Mouse (Mus musculus) small intestine, adult 2 months (tissue): ENCODE results near the gene Mob1b. TPM values are rescaled to one million over a fixed set of nuclear protein-coding genes. Genes with fewer than 3 reads are reported as not detected.
A peak's percentile ranks its signal among the peaks of the same experiment; 100 is the strongest.

Source experiments
- H3K27ac ChIP-seq: fragments of 200-500 bp; 2 replicates; pipeline ENCODE4 v1.5.1; 2012; ENCODE audit warnings: low read depth, low read length, control low read depth, inconsistent platforms; ENCODE audit not compliant: insufficient read depth
- H3K27me3 ChIP-seq: fragments of 200-500 bp; 2 replicates; pipeline ENCODE4 v1.6.1; 2012; ENCODE audit warnings: mild to moderate bottlenecking, moderate library complexity, low read length, inconsistent platforms; ENCODE audit not compliant: control insufficient read depth, insufficient read depth
- H3K36me3 ChIP-seq: fragments of 200-500 bp; 2 replicates; pipeline ENCODE4 v1.6.1; 2012; ENCODE audit warnings: mild to moderate bottlenecking, low read length, control low read depth, inconsistent platforms; ENCODE audit not compliant: control insufficient read depth, insufficient read depth
- H3K4me1 ChIP-seq: fragments of 200-500 bp; 2 replicates; pipeline ENCODE4 v1.6.1; 2012; ENCODE audit warnings: low read length, inconsistent platforms, mixed read lengths; ENCODE audit not compliant: control insufficient read depth, insufficient read depth, insufficient read length
- H3K4me3 ChIP-seq: fragments of 200-500 bp; 2 replicates; pipeline ENCODE4 v1.5.1; 2012; ENCODE audit warnings: low read depth, mild to moderate bottlenecking, control low read depth, inconsistent platforms, low read length, moderate library complexity
- CTCF ChIP-seq: fragments of 200-500 bp; IDR thresholded peaks from 2 replicates; pipeline ENCODE4 v1.5.1; 2012; ENCODE audit warnings: low read depth, mild to moderate bottlenecking, control low read depth, inconsistent platforms, low read length, moderate library complexity, mixed read lengths; ENCODE audit not compliant: insufficient replicate concordance, insufficient read length; ENCODE audit errors: extremely low read depth
- POLR2A ChIP-seq: fragments of 200-500 bp; IDR thresholded peaks from 2 replicates; pipeline ENCODE4 v1.6.1; 2012; ENCODE audit warnings: low read depth, mild to moderate bottlenecking, control low read depth, inconsistent platforms, low read length, moderate library complexity
- WGBS: fragments of 180-500 bp; shearing (Covaris S2); methylation state at CpG from one replicate; pipeline ENCODE4 v1.1.7; 2018; 5-methylcytosine and 5-hydroxymethylcytosine counted together
- polyA plus RNA-seq: library from polyadenylated mRNA; depleted of rRNA; stranded (reverse); fragments of >200 nt; gene quantifications from 2 replicates; pipeline ENCODE4 v1.2.3, GENCODE M21; 2012

Mob1b gene
- polyA plus RNA-seq, 1 experiment: 2.2 TPM

DNA sequence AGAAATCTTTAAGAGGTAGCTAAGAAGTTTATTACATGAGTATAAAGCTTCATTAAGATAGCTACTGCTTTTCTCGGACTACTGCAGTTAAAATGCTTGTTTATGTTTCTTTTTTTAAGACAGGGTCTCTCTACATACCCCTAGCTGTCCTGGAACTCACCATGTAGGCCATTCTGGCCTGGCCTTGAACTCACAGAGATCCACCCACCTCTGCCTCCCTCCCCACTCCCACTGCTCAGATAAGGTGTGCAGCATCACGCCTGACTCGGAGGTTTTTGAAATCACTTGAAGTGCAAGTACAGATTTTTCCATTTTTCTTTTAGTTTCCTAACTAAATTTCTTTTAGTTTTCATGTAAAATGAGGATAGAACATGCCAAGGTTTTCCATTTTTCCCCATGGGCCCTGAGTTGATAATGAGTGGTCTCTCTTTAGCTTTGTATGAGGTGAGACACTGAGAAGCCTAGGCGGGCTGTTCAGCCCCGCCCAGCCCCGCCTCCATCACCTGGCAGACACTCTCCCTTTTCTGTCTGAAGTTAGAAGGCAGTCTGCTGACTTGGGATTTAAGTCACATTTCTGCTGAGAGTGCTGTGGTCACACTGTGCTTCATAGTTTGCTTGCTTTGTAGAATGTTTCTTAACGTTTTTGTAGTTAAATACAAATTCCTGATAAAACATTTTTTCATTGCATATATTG, 61.6 kb downstream of the Mob1b start:
- TF ChIP-seq CTCF (no peak), POLR2A (no peak)
- no peaks in the 10 kb centered on the region for H3K27me3 ChIP-seq
- H3K4me3 ChIP-seq: no peak overlapping the region
- no peaks in the 10 kb centered on the region for H3K4me1 ChIP-seq
- H3K36me3 ChIP-seq: peaks cover 30% of the 10 kb centered on the region
- 57% methylated on average over 7 of the region's 7 CpGs for WGBS
- no peak overlapping the region for H3K27ac ChIP-seq

DNA sequence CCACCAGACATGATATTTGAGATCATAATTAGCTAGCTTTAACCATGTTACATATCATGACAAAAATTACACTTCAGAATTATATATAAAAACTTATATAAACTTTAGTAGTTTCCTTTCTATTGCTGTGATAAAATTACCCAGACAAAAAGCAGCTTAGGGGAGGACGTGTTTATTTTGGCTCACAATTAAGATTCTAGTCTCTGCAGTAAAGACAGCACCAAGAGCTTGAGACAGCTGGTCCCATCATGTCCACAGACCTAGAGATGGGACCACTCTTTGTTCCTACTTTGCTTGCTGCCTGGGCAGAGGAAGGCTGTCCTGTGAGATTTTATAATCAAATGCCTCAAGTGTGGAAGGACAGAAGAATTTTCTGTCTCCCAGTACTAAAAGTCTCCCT, 64.4 kb downstream of the Mob1b start:
- no peaks in the 10 kb centered on the region for H3K4me1 ChIP-seq
- no peak overlapping the region for H3K27ac ChIP-seq
- no peak overlapping the region for H3K4me3 ChIP-seq
- WGBS: 65% methylated on average over 1 of the region's 1 CpGs
- H3K36me3 ChIP-seq: peaks cover 20% of the 10 kb centered on the region
- H3K27me3 ChIP-seq: no peaks in the 10 kb centered on the region
- TF ChIP-seq POLR2A (no peak), CTCF (no peak)

DNA sequence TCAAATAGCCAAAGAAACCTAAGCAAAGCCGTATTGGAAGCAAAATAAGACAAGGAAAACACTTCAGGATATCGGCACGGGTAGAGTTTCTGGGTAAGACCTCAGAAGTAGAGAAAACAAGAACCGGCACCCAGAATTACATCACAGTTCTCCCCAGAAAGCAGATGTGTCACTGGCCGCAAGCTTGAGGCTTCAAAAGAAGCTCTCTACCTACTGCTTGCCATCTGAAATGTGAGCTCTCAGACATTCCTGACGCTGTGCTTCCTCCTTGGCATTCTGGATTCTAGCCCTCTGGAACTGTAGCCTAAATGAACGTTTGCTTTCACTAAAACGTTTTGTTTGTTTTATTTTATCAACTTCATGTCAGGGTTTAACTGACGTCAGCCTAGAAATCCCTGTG, 70.0 kb downstream of the Mob1b start:
- TF ChIP-seq CTCF: no peak
- WGBS: 42% methylated on average over 9 of the region's 9 CpGs
- H3K27me3 ChIP-seq: no peaks in the 10 kb centered on the region
- H3K27ac ChIP-seq: no peak overlapping the region
- peaks cover 5% of the 10 kb centered on the region; the same call in 1 of the 2 replicates for H3K4me1 ChIP-seq
- H3K4me3 ChIP-seq: no peak overlapping the region
- no peaks in the 10 kb centered on the region for H3K36me3 ChIP-seq

DNA sequence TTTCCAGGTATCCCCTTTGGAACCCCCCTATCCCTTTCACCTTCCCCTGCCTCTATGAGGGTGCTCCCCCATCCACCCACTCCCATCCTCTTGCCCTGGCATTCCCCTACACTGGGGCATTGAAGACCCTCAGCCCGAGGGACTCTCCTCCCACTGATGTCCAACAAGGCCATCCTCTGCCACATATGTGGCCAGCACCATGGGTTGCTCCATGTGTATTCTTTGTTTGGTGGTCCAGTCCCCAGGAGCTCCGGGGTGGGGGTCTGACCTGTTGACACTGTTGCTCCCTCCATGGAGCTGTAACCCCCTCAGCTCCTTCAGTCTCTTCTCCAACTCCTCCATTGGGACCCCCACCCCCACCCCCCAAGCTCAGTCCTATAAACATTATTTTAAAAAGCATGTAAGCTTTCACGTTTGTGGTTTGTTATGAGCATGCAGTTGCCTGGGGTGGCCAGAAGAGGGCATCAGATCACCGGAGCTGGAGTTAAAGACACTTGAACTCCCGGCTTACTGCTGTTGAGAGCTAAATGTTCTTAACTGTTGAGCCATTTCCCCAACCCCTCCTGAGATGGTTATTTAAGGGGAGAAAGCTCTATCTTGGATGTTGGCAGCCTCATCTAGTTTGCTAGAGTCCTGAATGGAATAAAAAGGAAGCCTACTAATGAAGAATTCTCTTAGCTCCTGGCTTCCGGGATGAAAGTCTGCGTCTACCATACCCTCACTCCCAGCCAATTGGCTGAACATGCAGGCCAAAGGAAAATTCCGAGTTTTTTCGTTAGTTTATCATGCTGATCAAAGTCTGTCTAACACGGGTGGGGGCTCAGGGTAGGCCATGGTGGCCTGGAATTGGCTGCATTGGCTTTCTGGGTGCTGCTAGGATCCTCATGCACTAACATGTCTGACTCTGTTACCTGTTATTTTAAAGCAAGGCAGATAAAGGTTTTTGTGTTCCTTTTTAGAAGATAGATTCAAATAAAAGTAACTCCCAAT, 70.9 kb downstream of the Mob1b start:
- H3K4me1 ChIP-seq: peaks cover 6% of the 10 kb centered on the region; the same call in 1 of the 2 replicates
- H3K36me3 ChIP-seq: no peaks in the 10 kb centered on the region
- no peaks in the 10 kb centered on the region for H3K27me3 ChIP-seq
- no peak overlapping the region for H3K4me3 ChIP-seq
- H3K27ac ChIP-seq: no peak overlapping the region
- TF ChIP-seq POLR2A: no peak
- TF ChIP-seq CTCF: peak; percentile 77; the same call in 1 of the 2 replicates
- 27% methylated on average over 10 of the region's 10 CpGs for WGBS

DNA sequence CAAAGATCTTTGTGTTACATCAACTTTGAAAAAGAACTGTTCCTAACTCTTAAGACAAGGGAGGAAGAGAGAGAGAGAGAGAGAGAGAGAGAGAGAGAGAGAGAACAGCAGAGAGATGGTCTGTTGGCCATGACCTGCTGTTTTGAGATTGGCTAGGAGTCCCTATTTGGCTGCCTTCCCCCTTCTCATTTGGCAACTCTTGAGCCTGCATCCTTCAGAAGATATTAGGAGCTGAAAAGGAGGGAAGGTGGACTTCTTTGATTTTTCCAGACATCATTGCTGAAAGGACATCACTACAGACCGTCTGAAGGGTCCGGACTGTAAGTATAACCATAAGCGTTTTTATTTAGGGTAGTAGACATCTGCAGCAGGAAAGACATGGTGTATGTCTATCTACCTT, 73.0 kb downstream of the Mob1b start:
- peaks cover 9% of the 10 kb centered on the region; the same call in 1 of the 2 replicates for H3K4me1 ChIP-seq
- H3K36me3 ChIP-seq: no peaks in the 10 kb centered on the region
- no peak overlapping the region for H3K4me3 ChIP-seq
- no peak overlapping the region for H3K27ac ChIP-seq
- WGBS: 88% methylated on average over 3 of the region's 3 CpGs
- no peaks in the 10 kb centered on the region for H3K27me3 ChIP-seq
- TF ChIP-seq POLR2A (no peak), CTCF (no peak)

DNA sequence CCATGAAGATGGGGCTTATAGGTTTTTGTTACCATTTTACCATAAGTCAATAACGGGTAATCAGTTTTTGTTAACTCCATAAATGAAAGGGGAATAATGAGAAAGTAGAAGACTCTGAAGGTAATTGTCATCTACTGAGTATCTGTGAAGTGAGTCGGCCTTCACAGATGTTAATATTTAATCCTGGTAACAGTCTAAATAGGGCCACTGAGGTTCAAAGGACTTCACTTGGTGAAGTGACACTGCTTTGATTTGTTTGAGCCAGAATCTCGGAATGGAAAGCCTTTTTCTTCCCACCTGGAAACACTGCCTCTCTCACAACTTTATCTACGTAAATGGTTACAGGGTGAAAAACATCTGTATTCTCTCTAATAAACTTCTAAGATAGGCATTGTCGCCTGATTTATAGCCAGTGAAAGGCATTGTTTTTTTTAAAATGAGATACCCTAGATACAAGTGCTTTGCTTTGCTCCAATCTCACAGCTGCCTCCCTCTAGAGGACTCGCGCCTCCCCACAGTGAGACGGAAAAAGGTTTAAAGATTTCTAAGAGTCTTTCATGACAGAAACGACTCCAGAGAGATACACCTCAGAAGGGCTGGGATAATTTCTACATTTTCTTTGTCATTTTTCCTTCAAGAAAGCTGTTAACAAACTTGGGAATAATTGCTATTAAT, 75.4 kb downstream of the Mob1b start:
- Histone ChIP-seq H3K27ac (peak overlapping the region; percentile 94), H3K27me3 (no peaks in the 10 kb centered on the region), H3K36me3 (no peaks in the 10 kb centered on the region), H3K4me1 (peaks cover 9% of the 10 kb centered on the region; the same call in 1 of the 2 replicates), H3K4me3 (peak overlapping the region; percentile 53; the same call in 1 of the 2 replicates)
- 19% methylated on average over 9 of the region's 9 CpGs for WGBS
- TF ChIP-seq POLR2A (no peak), CTCF (peak; percentile 13; the same call in 1 of the 2 replicates)

DNA sequence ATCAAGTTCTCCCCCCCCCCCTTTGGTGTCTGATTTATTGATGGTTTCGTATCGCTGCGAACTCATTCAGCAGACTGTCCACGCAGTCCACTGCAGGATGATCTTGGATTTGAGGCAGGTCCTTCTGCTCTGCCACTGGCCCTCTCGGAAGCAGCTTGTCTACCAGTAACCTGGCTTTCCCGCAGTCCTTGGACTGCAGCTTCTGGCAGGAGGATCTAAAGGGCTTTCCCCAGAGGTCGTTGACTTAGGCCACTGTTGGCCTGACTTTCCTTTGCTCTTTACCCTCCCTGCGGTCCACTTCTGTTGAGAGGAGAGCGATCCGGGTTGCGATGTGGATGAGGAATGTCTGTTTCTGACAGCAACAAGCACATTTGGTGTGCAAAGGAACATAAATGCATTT, 75.9 kb downstream of the Mob1b start:
- WGBS: 21% methylated on average over 11 of the region's 11 CpGs
- Histone ChIP-seq H3K4me1 (peaks cover 9% of the 10 kb centered on the region; the same call in 1 of the 2 replicates), H3K27ac (peak overlapping the region; percentile 94), H3K4me3 (peak overlapping the region; percentile 53), H3K36me3 (no peaks in the 10 kb centered on the region), H3K27me3 (no peaks in the 10 kb centered on the region)
- no peak for TF ChIP-seq POLR2A
- no peak for TF ChIP-seq CTCF
